Mouse (Mus musculus): ENCODE results near the gene Vmn1r157. TPM values are rescaled to one million over a fixed set of nuclear protein-coding genes. Genes with fewer than 3 reads are reported as not detected.
"Not testable (repeated sequence)": the region's sequence is repeated elsewhere in the genome, so short reads cannot be mapped to it uniquely, and the experiment has no call there.

Vmn1r157 gene
- not detected for total RNA-seq (2021)
- long read RNA-seq, experiment 1 = 0 reads
- long read RNA-seq, experiment 2 = 0 reads

DNA sequence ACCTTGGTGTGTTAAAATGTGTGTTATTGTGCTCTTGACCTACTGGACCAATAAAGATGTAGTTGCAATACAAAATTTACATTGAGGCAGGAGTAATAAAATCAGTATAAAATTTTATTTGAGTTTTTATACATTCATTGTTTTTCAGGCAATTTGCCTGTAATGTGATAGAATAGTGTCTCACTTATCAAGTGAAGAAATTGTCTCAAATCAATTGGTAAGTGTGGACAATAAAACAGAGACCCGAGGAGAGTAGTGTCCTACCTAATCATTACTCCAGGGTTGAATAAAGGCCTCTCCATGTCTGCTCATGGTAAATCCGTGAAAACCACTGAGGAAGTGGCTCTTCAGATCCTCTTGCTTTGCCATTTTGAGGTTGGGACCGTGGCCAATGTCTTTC, at the start of gene Vmn1r157:
TSS of gene Vmn1r157 (plus strand) at position 301 of the 400 bp plus-strand sequence.
- DNase-seq = not testable (repeated sequence)

DNA sequence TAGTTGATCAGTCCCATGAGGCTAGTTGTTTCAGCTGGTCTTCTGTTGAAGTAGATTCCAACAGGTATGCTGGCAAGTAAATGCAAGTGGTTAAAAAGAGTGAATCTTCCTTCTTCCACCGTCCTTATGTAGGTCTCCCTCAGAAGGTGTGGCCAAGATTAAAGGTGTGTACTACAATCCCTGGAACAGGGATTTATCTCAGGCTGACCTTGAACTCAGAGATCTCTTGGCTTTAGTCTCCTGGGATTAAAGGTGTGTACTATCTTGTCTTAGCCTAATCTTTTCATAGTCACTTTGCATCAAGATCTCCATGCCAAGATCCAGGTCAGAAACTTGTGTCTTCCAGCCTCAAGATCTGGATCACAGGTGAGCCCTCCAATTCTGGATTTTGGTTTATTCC, 41.9 kb upstream of the Vmn1r157 start, which contains the start of gene Gm4567:
TSS of gene Gm4567 (minus strand) at position 101 of the 400 bp plus-strand sequence.
- not testable (repeated sequence) for DNase-seq

DNA sequence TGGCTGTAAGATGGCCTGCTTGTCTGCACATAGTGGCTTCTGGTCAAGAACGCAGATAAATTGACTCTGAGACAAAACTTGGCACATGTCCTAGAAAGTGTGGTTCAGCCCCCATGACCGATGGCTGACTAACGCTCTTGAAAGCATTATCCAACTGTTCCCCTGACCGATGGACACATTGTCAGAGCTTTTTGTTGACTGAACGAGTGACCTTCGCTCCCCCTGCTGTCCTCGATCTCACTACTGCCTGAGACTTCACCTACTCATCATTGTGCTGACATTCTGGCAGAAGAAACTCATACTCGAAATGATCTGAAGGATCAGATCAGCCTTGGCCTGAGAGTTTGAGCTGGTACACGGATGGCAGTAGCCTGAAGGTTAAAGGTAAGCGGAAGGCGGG, 14.5 kb downstream of the Vmn1r157 start:
- not testable (repeated sequence) for DNase-seq

DNA sequence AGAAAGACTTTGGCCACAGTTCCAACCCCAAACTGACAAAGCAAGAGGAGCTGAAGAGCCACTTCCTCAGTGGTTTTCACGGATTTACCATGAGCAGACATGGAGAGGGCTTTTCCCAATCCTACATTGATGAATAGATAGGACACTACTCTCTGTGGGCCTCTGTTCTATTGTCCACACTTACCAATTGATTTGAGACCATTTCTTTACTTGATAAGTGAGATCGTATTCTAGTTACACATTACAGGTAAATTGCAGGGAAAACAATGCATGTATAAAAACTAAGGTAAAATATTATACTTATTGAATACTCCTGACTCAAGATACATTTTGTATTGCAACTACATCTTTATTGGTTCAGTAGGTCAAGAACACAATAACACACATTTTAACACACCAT, 29.2 kb downstream of the Vmn1r157 start, which contains the start of gene Vmn1r158:
TSS of gene Vmn1r158 (minus strand) at position 101 of the 400 bp plus-strand sequence.
- DNase-seq = not testable (repeated sequence)

Other genes with a start within 250 kb of the Vmn1r157 start
- not detected for gene Vmn1r152, start 238.7 kb upstream of the Vmn1r157 start, total RNA-seq (2021)
- not detected for gene Gm8677, start 226.8 kb upstream of the Vmn1r157 start, total RNA-seq (2021)
- not detected for gene Gm4201, start 196.4 kb upstream of the Vmn1r157 start, total RNA-seq (2021)
- not detected for gene Gm4565, start 173.6 kb upstream of the Vmn1r157 start, total RNA-seq (2021)
- not detected for gene Vmn1r155, start 103.7 kb upstream of the Vmn1r157 start, total RNA-seq (2021)
- not detected for gene Gm8693, start 69.4 kb upstream of the Vmn1r157 start, total RNA-seq (2021)
- gene Gm4567, start 42.0 kb upstream of the Vmn1r157 start, total RNA-seq (2021) = not detected
- not detected for gene Vmn1r158, start 29.1 kb downstream of the Vmn1r157 start, total RNA-seq (2021)
- gene Vmn1r159, start 81.9 kb downstream of the Vmn1r157 start, total RNA-seq (2021) = not detected
- gene Vmn1r160, start 109.5 kb downstream of the Vmn1r157 start, total RNA-seq (2021) = not detected
- gene Gm4214, start 223.0 kb downstream of the Vmn1r157 start, total RNA-seq (2021) = not detected